Mouse (Mus musculus) liver (tissue): ENCODE results near the gene Gm44790.
A peak's percentile ranks its signal among the peaks of the same experiment; 100 is the strongest.

Experiments used
- DNase-seq: peaks from one replicate; pipeline ENCODE4 v3.0.0-alpha.2; 2020; ENCODE audit warnings: mixed read lengths

The Gm44790 gene

GRCm38 (mm10) chr6:86404100-86404861, 22.2 kb upstream of the Gm44790 start, which contains the start of gene Tia1:
Tia1 (plus strand) TSS chr6:86404219.
- peak; percentile 98 for DNase-seq

- no peak for DNase-seq
Observed at GRCm38 (mm10) chr6:86404996-86405395, 21.5 kb upstream of the Gm44790 start.

GRCm38 (mm10) chr6:86406306-86406705, 20.2 kb upstream of the Gm44790 start:
- no peak for DNase-seq

- DNase-seq: no peak
Observed at GRCm38 (mm10) chr6:86418711-86419110, 7.7 kb upstream of the Gm44790 start.

GRCm38 (mm10) chr6:86419239-86419638, 7.2 kb upstream of the Gm44790 start:
- DNase-seq: no peak

- no peak for DNase-seq
Observed at GRCm38 (mm10) chr6:86420491-86420890, 6.0 kb upstream of the Gm44790 start.

GRCm38 (mm10) chr6:86431531-86431930, 5.1 kb downstream of the Gm44790 start:
- no peak for DNase-seq

- no peak for DNase-seq
Observed at GRCm38 (mm10) chr6:86433696-86434095, 7.2 kb downstream of the Gm44790 start.

- DNase-seq: peak; percentile 66
Observed at GRCm38 (mm10) chr6:86437711-86438110, 11.3 kb downstream of the Gm44790 start.

GRCm38 (mm10) chr6:86438272-86439118, 12.0 kb downstream of the Gm44790 start, which contains the start of gene C87436:
C87436 (plus strand) TSS chr6:86438374.
- peak; percentile 92 for DNase-seq

GRCm38 (mm10) chr6:86439119-86439496, 12.7 kb downstream of the Gm44790 start:
- DNase-seq: no peak

GRCm38 (mm10) chr6:86439531-86439930, 13.1 kb downstream of the Gm44790 start:
- no peak for DNase-seq

GRCm38 (mm10) chr6:86441571-86441970, 15.1 kb downstream of the Gm44790 start:
- DNase-seq: no peak

- no peak for DNase-seq
Observed at GRCm38 (mm10) chr6:86445551-86445950, 19.1 kb downstream of the Gm44790 start.

GRCm38 (mm10) chr6:86446927-86447568, 20.6 kb downstream of the Gm44790 start:
- DNase-seq: no peak

- DNase-seq: no peak
Observed at GRCm38 (mm10) chr6:86456727-86457126, 30.3 kb downstream of the Gm44790 start.

GRCm38 (mm10) chr6:86463079-86463478, 36.6 kb downstream of the Gm44790 start:
- DNase-seq: no peak

- no peak for DNase-seq
Observed at GRCm38 (mm10) chr6:86471317-86471716, 44.9 kb downstream of the Gm44790 start.

GRCm38 (mm10) chr6:86471760-86472099, 45.3 kb downstream of the Gm44790 start:
- DNase-seq: no peak

GRCm38 (mm10) chr6:86472100-86472955, 45.9 kb downstream of the Gm44790 start:
- peak; percentile 100 for DNase-seq

GRCm38 (mm10) chr6:86473077-86473476, 46.6 kb downstream of the Gm44790 start:
- DNase-seq: no peak

GRCm38 (mm10) chr6:86474072-86474471, 47.6 kb downstream of the Gm44790 start:
- DNase-seq: no peak
